Mouse (Mus musculus) ovary, postnatal 10 days (tissue): ENCODE results near the gene Samd7.
"Not testable (repeated sequence)": the region's sequence is repeated elsewhere in the genome, so short reads cannot be mapped to it uniquely, and the experiment has no call there.

Experiments
- DNase-seq: peaks from one replicate; pipeline ENCODE4 v3.0.0; 2022; ENCODE audit warnings: low spot score

Gene Samd7

GRCm38 (mm10) chr3:30746006-30746405 lies at the start of gene Samd7:
Samd7 (plus strand) TSS chr3:30746293.
- no peak for DNase-seq

- DNase-seq: peak; percentile 9
Measured at GRCm38 (mm10) chr3:30696346-30696745, 49.7 kb upstream of the Samd7 start.

- no peak for DNase-seq
Measured at GRCm38 (mm10) chr3:30697891-30698290, 48.2 kb upstream of the Samd7 start.

GRCm38 (mm10) chr3:30699711-30700505 lies 46.2 kb upstream of the Samd7 start, which contains the start of gene Lrrc31:
Lrrc31 (minus strand) TSS chr3:30699843.
- not testable (repeated sequence) for DNase-seq

- no peak for DNase-seq
Measured at GRCm38 (mm10) chr3:30705977-30706376, 40.1 kb upstream of the Samd7 start.

- DNase-seq: no peak
Measured at GRCm38 (mm10) chr3:30706614-30707276, 39.3 kb upstream of the Samd7 start.

GRCm38 (mm10) chr3:30710191-30710590 lies 35.9 kb upstream of the Samd7 start:
- DNase-seq: no peak

GRCm38 (mm10) chr3:30713334-30713733 lies 32.8 kb upstream of the Samd7 start:
- no peak for DNase-seq

- no peak for DNase-seq
Measured at GRCm38 (mm10) chr3:30718649-30719048, 27.4 kb upstream of the Samd7 start.

- DNase-seq: no peak
Measured at GRCm38 (mm10) chr3:30722036-30722435, 24.1 kb upstream of the Samd7 start.

GRCm38 (mm10) chr3:30722461-30722860 lies 23.6 kb upstream of the Samd7 start:
- no peak for DNase-seq

GRCm38 (mm10) chr3:30723179-30723578 lies 22.9 kb upstream of the Samd7 start:
- DNase-seq: no peak

GRCm38 (mm10) chr3:30724105-30724824 lies 21.8 kb upstream of the Samd7 start:
- DNase-seq: no peak

- DNase-seq: no peak
Measured at GRCm38 (mm10) chr3:30724848-30725465, 21.1 kb upstream of the Samd7 start.

- DNase-seq: no peak
Measured at GRCm38 (mm10) chr3:30725514-30725913, 20.6 kb upstream of the Samd7 start.

- DNase-seq: no peak
Measured at GRCm38 (mm10) chr3:30727209-30727608, 18.9 kb upstream of the Samd7 start.

- no peak for DNase-seq
Measured at GRCm38 (mm10) chr3:30729046-30729445, 17.0 kb upstream of the Samd7 start.

GRCm38 (mm10) chr3:30736809-30737208 lies 9.3 kb upstream of the Samd7 start:
- DNase-seq: no peak

- DNase-seq: peak; percentile 5
Measured at GRCm38 (mm10) chr3:30741306-30741705, 4.8 kb upstream of the Samd7 start.

GRCm38 (mm10) chr3:30742891-30743290 lies 3.2 kb upstream of the Samd7 start:
- no peak for DNase-seq

- no peak for DNase-seq
Measured at GRCm38 (mm10) chr3:30748316-30748715, 2.2 kb downstream of the Samd7 start.

- no peak for DNase-seq
Measured at GRCm38 (mm10) chr3:30754696-30755095, 8.6 kb downstream of the Samd7 start.
